Mouse (Mus musculus): ENCODE data around the gene Hmgcs2. TPM values are rescaled to one million over a fixed set of nuclear protein-coding genes. Genes with fewer than 3 reads are reported as not detected.
A peak's percentile ranks its signal among the peaks of the same experiment; 100 is the strongest.

Hmgcs2 gene
- polyA plus RNA-seq, 1 experiment from 2014 or later: 16.3 TPM

- H3K4me2 ChIP-seq: no peak overlapping the region
- no peak for ATAC-seq (ENCODE audit: low read depth)
- no peak overlapping the region for H3K4me3 ChIP-seq
- no peaks in the 10 kb centered on the region for H3K4me1 ChIP-seq (replicated peaks)
- WGBS: 89% methylated on average over 8 of the region's 8 CpGs
- no peaks in the 10 kb centered on the region for H3K9me3 ChIP-seq
- no peak overlapping the region for H3K9ac ChIP-seq
- H3K36me3 ChIP-seq: no peaks in the 10 kb centered on the region
- no peaks in the 10 kb centered on the region for H3K27me3 ChIP-seq
- no peak overlapping the region for H3K27ac ChIP-seq (replicated peaks)
Measured at GRCm38 (mm10) chr3:98254656-98255583, 25.3 kb upstream of the Hmgcs2 start.

- WGBS: 91% methylated on average over 4 of the region's 4 CpGs
- ATAC-seq (ENCODE audit: low read depth): no peak
Measured at GRCm38 (mm10) chr3:98258723-98259122, 21.5 kb upstream of the Hmgcs2 start.

GRCm38 (mm10) chr3:98259271-98259751 is 20.9 kb upstream of the Hmgcs2 start:
- Histone ChIP-seq H3K27ac (replicated peaks) (no peak overlapping the region), H3K4me3 (no peak overlapping the region), H3K9ac (no peak overlapping the region), H3K4me2 (no peak overlapping the region), H3K9me3 (no peaks in the 10 kb centered on the region), H3K36me3 (no peaks in the 10 kb centered on the region), H3K4me1 (replicated peaks) (no peaks in the 10 kb centered on the region), H3K27me3 (no peaks in the 10 kb centered on the region)
- WGBS: 97% methylated on average over 5 of the region's 5 CpGs
- no peak for ATAC-seq (ENCODE audit: low read depth)

More at GRCm38 (mm10) chr3:98258723-98259122, 21.5 kb upstream of the Hmgcs2 start:
- H3K9ac ChIP-seq: no peak overlapping the region
- H3K4me1 ChIP-seq (replicated peaks): no peaks in the 10 kb centered on the region
- no peak overlapping the region for H3K4me3 ChIP-seq
- no peak overlapping the region for H3K4me2 ChIP-seq
- no peaks in the 10 kb centered on the region for H3K27me3 ChIP-seq
- H3K36me3 ChIP-seq: no peaks in the 10 kb centered on the region
- H3K27ac ChIP-seq (replicated peaks): no peak overlapping the region
- no peaks in the 10 kb centered on the region for H3K9me3 ChIP-seq

- 84% methylated on average over 3 of the region's 3 CpGs for WGBS
- Histone ChIP-seq H3K9ac (no peak overlapping the region), H3K27me3 (no peaks in the 10 kb centered on the region), H3K9me3 (no peaks in the 10 kb centered on the region), H3K4me1 (replicated peaks) (no peaks in the 10 kb centered on the region), H3K36me3 (no peaks in the 10 kb centered on the region), H3K4me3 (no peak overlapping the region), H3K4me2 (no peak overlapping the region), H3K27ac (replicated peaks) (no peak overlapping the region)
- no peak for ATAC-seq (ENCODE audit: low read depth)
Measured at GRCm38 (mm10) chr3:98260534-98260933, 19.7 kb upstream of the Hmgcs2 start.

- no peaks in the 10 kb centered on the region for H3K4me1 ChIP-seq (replicated peaks)
- no peak overlapping the region for H3K4me3 ChIP-seq
- no peak overlapping the region for H3K4me2 ChIP-seq
- no peak for ATAC-seq (ENCODE audit: low read depth)
- no peak overlapping the region for H3K27ac ChIP-seq (replicated peaks)
- WGBS: 94% methylated on average over 4 of the region's 4 CpGs
- no peaks in the 10 kb centered on the region for H3K9me3 ChIP-seq
- no peaks in the 10 kb centered on the region for H3K36me3 ChIP-seq
- H3K9ac ChIP-seq: no peak overlapping the region
- no peaks in the 10 kb centered on the region for H3K27me3 ChIP-seq
Measured at GRCm38 (mm10) chr3:98261415-98261814, 18.8 kb upstream of the Hmgcs2 start.

GRCm38 (mm10) chr3:98262133-98262532 is 18.1 kb upstream of the Hmgcs2 start:
- Histone ChIP-seq H3K4me1 (replicated peaks) (peaks cover 4% of the 10 kb centered on the region), H3K4me3 (no peak overlapping the region), H3K36me3 (no peaks in the 10 kb centered on the region), H3K4me2 (no peak overlapping the region), H3K9ac (no peak overlapping the region), H3K9me3 (no peaks in the 10 kb centered on the region), H3K27ac (replicated peaks) (no peak overlapping the region), H3K27me3 (no peaks in the 10 kb centered on the region)
- ATAC-seq (ENCODE audit: low read depth): no peak
- WGBS: 97% methylated on average over 2 of the region's 2 CpGs

- Histone ChIP-seq H3K36me3 (no peaks in the 10 kb centered on the region), H3K4me1 (replicated peaks) (peaks cover 7% of the 10 kb centered on the region), H3K9ac (no peak overlapping the region), H3K4me2 (no peak overlapping the region), H3K9me3 (no peaks in the 10 kb centered on the region), H3K4me3 (no peak overlapping the region), H3K27me3 (no peaks in the 10 kb centered on the region), H3K27ac (replicated peaks) (no peak overlapping the region)
- WGBS: 19% methylated on average over 6 of the region's 6 CpGs
- no peak for ATAC-seq (ENCODE audit: low read depth)
Measured at GRCm38 (mm10) chr3:98267249-98267651, 13.0 kb upstream of the Hmgcs2 start.

GRCm38 (mm10) chr3:98273623-98274398 is 6.4 kb upstream of the Hmgcs2 start:
- Histone ChIP-seq H3K4me1 (replicated peaks) (0 out of 2 replicates have a peak, but pooled peaks cover 7% of the 10 kb centered on the region), H3K27ac (replicated peaks) (no peak overlapping the region; the same call in 1 of the 2 replicates), H3K27me3 (no peaks in the 10 kb centered on the region), H3K9ac (no peak overlapping the region), H3K4me2 (no peak overlapping the region), H3K36me3 (no peaks in the 10 kb centered on the region), H3K4me3 (no peak overlapping the region), H3K9me3 (no peaks in the 10 kb centered on the region)
- 70% methylated on average over 11 of the region's 11 CpGs for WGBS
- no peak for ATAC-seq (ENCODE audit: low read depth)

- Histone ChIP-seq H3K27ac (replicated peaks) (0 out of 2 replicates have a peak overlapping the region, but pooled peaks have one; percentile 9), H3K9me3 (no peaks in the 10 kb centered on the region), H3K4me3 (no peak overlapping the region), H3K9ac (no peak overlapping the region), H3K27me3 (no peaks in the 10 kb centered on the region), H3K36me3 (no peaks in the 10 kb centered on the region), H3K4me1 (replicated peaks) (no peaks in the 10 kb centered on the region), H3K4me2 (no peak overlapping the region)
- 69% methylated on average over 4 of the region's 4 CpGs for WGBS
- ATAC-seq (ENCODE audit: low read depth): no peak
Measured at GRCm38 (mm10) chr3:98279682-98280081, 553 bp upstream of the Hmgcs2 start.

GRCm38 (mm10) chr3:98280933-98281678 is 871 bp downstream of the Hmgcs2 start:
- ATAC-seq (ENCODE audit: low read depth): peak; percentile 79
- Histone ChIP-seq H3K4me1 (replicated peaks) (no peaks in the 10 kb centered on the region), H3K9ac (no peak overlapping the region), H3K36me3 (no peaks in the 10 kb centered on the region), H3K27ac (replicated peaks) (no peak overlapping the region), H3K27me3 (no peaks in the 10 kb centered on the region), H3K4me3 (peak overlapping the region; percentile 4; the same call in 1 of the 2 replicates), H3K9me3 (no peaks in the 10 kb centered on the region), H3K4me2 (peak overlapping the region; percentile 30)
- 44% methylated on average over 12 of the region's 12 CpGs for WGBS

- no peak overlapping the region for H3K4me3 ChIP-seq
- no peaks in the 10 kb centered on the region for H3K27me3 ChIP-seq
- no peak overlapping the region for H3K4me2 ChIP-seq
- H3K4me1 ChIP-seq (replicated peaks): no peaks in the 10 kb centered on the region
- H3K9me3 ChIP-seq: no peaks in the 10 kb centered on the region
- no peak overlapping the region for H3K9ac ChIP-seq
- H3K36me3 ChIP-seq: no peaks in the 10 kb centered on the region
- no peak overlapping the region for H3K27ac ChIP-seq (replicated peaks)
- WGBS: 93% methylated on average over 8 of the region's 8 CpGs
- ATAC-seq (ENCODE audit: low read depth): no peak
Measured at GRCm38 (mm10) chr3:98282422-98282821, 2.2 kb downstream of the Hmgcs2 start.

All from neural tube, embryonic 13.5 days (tissue).